Mouse (Mus musculus): ENCODE data around the gene En1.

GRCm38 (mm10) chr1:120602031-120602730, at the start of gene En1:
- TF ChIP-seq GATA1 (IDR thresholded peaks at IDR 0.05; ENCODE audit: borderline replicate concordance, low read length): no peak
- no peak for TF ChIP-seq FLI1 (IDR thresholded peaks at IDR 0.05; ENCODE audit: low read length)

Data from megakaryocyte, embryonic 14.5 days (primary cell).